Mouse (Mus musculus): ENCODE results near the gene Gm49342.

DNA sequence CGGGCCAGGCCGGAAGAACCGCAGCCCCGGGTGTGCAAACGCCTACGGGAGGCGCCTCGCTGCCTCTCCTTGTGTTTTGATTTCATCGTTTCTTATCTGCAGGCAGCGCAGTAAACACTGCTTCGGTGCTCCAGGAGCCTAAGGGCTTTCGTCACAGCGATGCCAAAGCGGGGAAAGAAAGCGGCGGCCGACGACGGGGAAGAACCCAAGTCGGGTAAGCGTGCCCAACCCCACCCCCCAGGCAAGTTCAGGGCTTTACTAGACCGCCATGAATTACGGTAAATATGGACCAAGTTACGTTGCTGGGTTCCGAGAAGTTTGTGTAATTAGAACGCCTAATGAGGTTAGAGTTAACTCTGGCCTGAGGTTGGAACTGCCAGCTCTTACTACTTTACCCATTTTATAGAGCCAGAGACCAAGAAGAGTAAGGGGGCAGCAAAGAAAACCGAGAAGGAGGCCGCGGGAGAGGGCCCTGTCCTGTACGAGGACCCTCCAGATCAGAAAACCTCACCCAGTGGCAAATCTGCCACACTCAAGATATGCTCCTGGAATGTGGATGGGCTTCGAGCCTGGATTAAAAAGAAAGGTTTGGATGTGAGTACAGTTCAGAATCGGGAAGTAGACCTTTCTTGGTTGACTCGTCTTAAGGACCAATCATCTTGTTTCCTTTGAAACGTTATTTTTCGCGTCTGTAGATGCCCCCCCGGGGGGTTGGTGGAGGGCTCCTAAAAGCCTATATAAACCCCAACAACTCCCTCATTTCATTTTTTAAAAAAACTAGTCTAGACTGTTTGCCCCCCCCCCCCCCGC is 19.0 kb upstream of the Gm49342 start:
- TF ChIP-seq CTCF (IDR thresholded peaks at IDR 0.05; ENCODE audit: extremely low read depth, insufficient read length, insufficient replicate concordance, low read depth, low read length): no peak
- TF ChIP-seq POLR2A (IDR thresholded peaks at IDR 0.05; ENCODE audit: low read depth, low read length): no peak
